Mouse (Mus musculus) adrenal gland, adult 8-10 months (tissue): ENCODE measurements around the gene Ppp2r2c. TPM values are rescaled to one million over a fixed set of nuclear protein-coding genes. Genes with fewer than 3 reads are reported as not detected.

Experiments
- DNase-seq: peaks from one replicate; pipeline ENCODE4 v3.0.0; 2022
- total RNA-seq, 4 experiments: library from RNA; stranded (reverse); gene quantifications; 2 replicates each; pipeline ENCODE4 v1.2.4; 2022

The Ppp2r2c gene
- 1 to 10 TPM; 5.3 to 9.0 (median 7.2) TPM for total RNA-seq

GRCm38 (mm10) chr5:36868266-36869090, at the start of gene Ppp2r2c:
TSS of gene Ppp2r2c (plus strand) at chr5:36868513.
- no peak for DNase-seq

GRCm38 (mm10) chr5:36819742-36820141, 48.6 kb upstream of the Ppp2r2c start:
- no peak for DNase-seq

GRCm38 (mm10) chr5:36820142-36820541, 48.2 kb upstream of the Ppp2r2c start:
- DNase-seq = no peak

GRCm38 (mm10) chr5:36822907-36823306, 45.4 kb upstream of the Ppp2r2c start:
- no peak for DNase-seq

GRCm38 (mm10) chr5:36829098-36829497, 39.2 kb upstream of the Ppp2r2c start:
- no peak for DNase-seq

- peak; percentile 80 for DNase-seq
Observed at GRCm38 (mm10) chr5:36829913-36830879, 38.1 kb upstream of the Ppp2r2c start, which contains the start of gene Man2b2. TSS of gene Man2b2 (minus strand) at chr5:36830653.

GRCm38 (mm10) chr5:36831272-36831671, 37.0 kb upstream of the Ppp2r2c start:
- DNase-seq = no peak

GRCm38 (mm10) chr5:36835933-36836332, 32.4 kb upstream of the Ppp2r2c start:
- DNase-seq = no peak

GRCm38 (mm10) chr5:36839032-36839431, 29.3 kb upstream of the Ppp2r2c start:
- no peak for DNase-seq

- no peak for DNase-seq
Observed at GRCm38 (mm10) chr5:36839602-36840001, 28.7 kb upstream of the Ppp2r2c start.

- no peak for DNase-seq
Observed at GRCm38 (mm10) chr5:36840092-36840491, 28.2 kb upstream of the Ppp2r2c start.

- no peak for DNase-seq
Observed at GRCm38 (mm10) chr5:36841701-36842100, 26.6 kb upstream of the Ppp2r2c start.

- no peak for DNase-seq
Observed at GRCm38 (mm10) chr5:36844490-36844889, 23.8 kb upstream of the Ppp2r2c start.

- no peak for DNase-seq
Observed at GRCm38 (mm10) chr5:36851572-36851971, 16.7 kb upstream of the Ppp2r2c start.

GRCm38 (mm10) chr5:36855180-36855579, 13.1 kb upstream of the Ppp2r2c start:
- DNase-seq = no peak

- no peak for DNase-seq
Observed at GRCm38 (mm10) chr5:36856529-36856928, 11.8 kb upstream of the Ppp2r2c start.

GRCm38 (mm10) chr5:36857546-36857945, 10.8 kb upstream of the Ppp2r2c start:
- no peak for DNase-seq

GRCm38 (mm10) chr5:36861084-36861483, 7.2 kb upstream of the Ppp2r2c start:
- DNase-seq = no peak

- DNase-seq = no peak
Observed at GRCm38 (mm10) chr5:36866701-36867250, 1.5 kb upstream of the Ppp2r2c start.

GRCm38 (mm10) chr5:36867561-36867960, 752 bp upstream of the Ppp2r2c start:
- no peak for DNase-seq

GRCm38 (mm10) chr5:36869186-36869577, 869 bp downstream of the Ppp2r2c start:
- DNase-seq = no peak

GRCm38 (mm10) chr5:36869578-36870236, 1.4 kb downstream of the Ppp2r2c start:
- no peak for DNase-seq
